In genomic region chr16:10731785-10732184, GRCm38 (mm10) we compare ENCODE assay signal across 27 mouse cellular contexts. TPM values are rescaled to one million over a fixed set of nuclear protein-coding genes. Genes with fewer than 3 reads are reported as not detected.
DNase-seq lines count a peak whose midpoint lies in the region; ATAC-seq and TF ChIP-seq lines count a peak whose summit lies in the region.
"Had no signal": no experiment of that assay in that cellular context is flagged by ENCODE, and none has a peak within 500 bp of the region (broad histone marks: within the 10 kb centered on the region; RNA-seq: fewer than 3 reads in every experiment).

No protein-coding gene starts in this region.

- H3K9ac ChIP-seq in intestine, embryonic 15.5 days: no peak overlapping the region
- H3K9ac ChIP-seq in intestine, postnatal 0 days (ENCODE audit: low read depth, low read length): no peak overlapping the region
- H3K9ac ChIP-seq in liver, embryonic 15.5 days: 0 out of 2 replicates have a peak overlapping the region, but pooled peaks have one; percentile 7
- H3K9ac ChIP-seq: hindbrain, embryonic 15.5 days; limb, embryonic 15.5 days had no signal

- H3K4me2 ChIP-seq in intestine, embryonic 15.5 days (replicated peaks): no peak overlapping the region
- H3K4me2 ChIP-seq in intestine, postnatal 0 days (replicated peaks; ENCODE audit: low read depth): no peak overlapping the region
- H3K4me2 ChIP-seq in liver, embryonic 15.5 days: peak overlapping the region; percentile 65
- H3K4me2 ChIP-seq: hindbrain, embryonic 15.5 days; limb, embryonic 15.5 days had no signal

- H3K27ac ChIP-seq in intestine, embryonic 15.5 days: no peak overlapping the region
- no peak overlapping the region for H3K27ac ChIP-seq in intestine, postnatal 0 days (ENCODE audit: low read depth, low read length)
- H3K27ac ChIP-seq in liver, embryonic 15.5 days (replicated peaks): peak overlapping the region; percentile 68
- H3K27ac ChIP-seq: hindbrain, embryonic 15.5 days; limb, embryonic 15.5 days had no signal

- H3K27me3 ChIP-seq in intestine, embryonic 15.5 days (replicated peaks): no peaks in the 10 kb centered on the region
- H3K27me3 ChIP-seq in intestine, postnatal 0 days (replicated peaks; ENCODE audit: control insufficient read depth, insufficient read depth, low read length): no peaks in the 10 kb centered on the region
- H3K27me3 ChIP-seq in liver, embryonic 15.5 days: no peaks in the 10 kb centered on the region
- H3K27me3 ChIP-seq: hindbrain, embryonic 15.5 days; limb, embryonic 15.5 days had no signal

- H3K4me1 ChIP-seq in intestine, embryonic 15.5 days (replicated peaks): 0 out of 2 replicates have a peak, but pooled peaks cover 3% of the 10 kb centered on the region
- H3K4me1 ChIP-seq in intestine, postnatal 0 days (replicated peaks; ENCODE audit: control insufficient read depth, insufficient read depth, low read length): no peaks in the 10 kb centered on the region
- H3K4me1 ChIP-seq in liver, embryonic 15.5 days (replicated peaks): peaks cover 29% of the 10 kb centered on the region

- intact Hi-C loops in heart, postnatal 14 days (cut with DNase I): no loop called here

- DNase-seq in thymus, postnatal 4 days: peak; percentile 51
- no peak for DNase-seq in thymus, postnatal 10 days (ENCODE audit: low spot score in 2 of 2)
- no peak for DNase-seq in heart, postnatal 14 days
- DNase-seq in adrenal gland, adult 18-20 months (ENCODE audit: low spot score in 2 of 2): no peak
- no peak for DNase-seq in right cerebral cortex, adult 18-20 months
- DNase-seq: adrenal gland, postnatal 14 days; cerebellum, adult 11-12 months; gastrocnemius, postnatal 10 days; heart, adult 11 months; heart, postnatal 4 days; kidney, adult 18-20 months; kidney, postnatal 25 days; lung, postnatal 10 days had no signal

- 78% methylated on average over 4 of the region's 4 CpGs for WGBS in intestine, embryonic 15.5 days
- WGBS in intestine, postnatal 0 days: 86% methylated on average over 4 of the region's 4 CpGs
- WGBS in liver, embryonic 15.5 days (ENCODE audit: insufficient replicate concordance): 59% methylated on average over 4 of the region's 4 CpGs

- no peaks in the 10 kb centered on the region for H3K36me3 ChIP-seq in intestine, embryonic 15.5 days
- H3K36me3 ChIP-seq in intestine, postnatal 0 days (ENCODE audit: control insufficient read depth, insufficient read depth): no peaks in the 10 kb centered on the region
- H3K36me3 ChIP-seq in liver, embryonic 15.5 days (replicated peaks): no peaks in the 10 kb centered on the region
- H3K36me3 ChIP-seq: hindbrain, embryonic 15.5 days; limb, embryonic 15.5 days had no signal

- no peaks in the 10 kb centered on the region for H3K9me3 ChIP-seq in intestine, embryonic 15.5 days
- no peaks in the 10 kb centered on the region for H3K9me3 ChIP-seq in intestine, postnatal 0 days (ENCODE audit: control insufficient read depth)
- H3K9me3 ChIP-seq in liver, embryonic 15.5 days (replicated peaks): no peaks in the 10 kb centered on the region
- H3K9me3 ChIP-seq: hindbrain, embryonic 15.5 days; limb, embryonic 15.5 days had no signal

- no peak overlapping the region for H3K4me3 ChIP-seq in intestine, embryonic 15.5 days (replicated peaks)
- H3K4me3 ChIP-seq in intestine, postnatal 0 days (ENCODE audit: low read depth, low read length): no peak overlapping the region
- H3K4me3 ChIP-seq in liver, embryonic 15.5 days (replicated peaks): 0 out of 2 replicates have a peak overlapping the region, but pooled peaks have one; percentile 35
- H3K4me3 ChIP-seq: hindbrain, embryonic 15.5 days; limb, embryonic 15.5 days had no signal

- 0 out of 2 replicates have a peak, but pooled peaks have one; percentile 6 for ATAC-seq in intestine, embryonic 15.5 days
- ATAC-seq in intestine, postnatal 0 days: no peak
- peak; percentile 90 for ATAC-seq in liver, embryonic 15.5 days (ENCODE audit: insufficient read depth)
- ATAC-seq: forebrain, embryonic 14.5 days had no signal

- TF ChIP-seq CTCF in intestine, postnatal 0 days (IDR thresholded peaks at IDR 0.05; ENCODE audit: low read depth): no peak

RNA-seq across cellular contexts. Expression of gene Socs1, which starts 53.6 kb away (rescaled TPM):
- 5.7 and 6.9 TPM in 2 replicates for polyA plus RNA-seq in intestine, embryonic 15.5 days (2015; fragmentation: Nextera tagmentation; extraction: Ambion mirVana)
- 3.8 and 4.0 TPM in 2 replicates for polyA plus RNA-seq in intestine, postnatal 0 days (2015; fragmentation: Nextera tagmentation; extraction: Ambion mirVana)
- polyA plus RNA-seq in liver, embryonic 15.5 days (2015; fragmentation: Nextera tagmentation; extraction: Ambion mirVana): 1.0 and 1.2 TPM in 2 replicates
- total RNA-seq in heart, postnatal 14 days (2021): 1 to 10 TPM in 1 of 2 experiments, under 1 TPM in 1; 0.84 to 1.9 TPM
- 1 to 10 TPM; 3.7 to 4.1 TPM for total RNA-seq in adrenal gland, adult 18-20 months (2021)

RNA-seq across cellular contexts. Expression of gene Tnp2, which starts 56.7 kb away (rescaled TPM):
- polyA plus RNA-seq in intestine, embryonic 15.5 days (2015; fragmentation: Nextera tagmentation; extraction: Ambion mirVana): not detected in 2 replicates
- not detected in 2 replicates for polyA plus RNA-seq in intestine, postnatal 0 days (2015; fragmentation: Nextera tagmentation; extraction: Ambion mirVana)
- polyA plus RNA-seq in liver, embryonic 15.5 days (2015; fragmentation: Nextera tagmentation; extraction: Ambion mirVana): not detected in 2 replicates
- not detected for total RNA-seq in heart, postnatal 14 days (2021)
- total RNA-seq in adrenal gland, adult 18-20 months (2021): not detected
- total RNA-seq: adrenal gland, postnatal 14 days; gastrocnemius, postnatal 10 days; heart, postnatal 4 days; layer of hippocampus, adult 8-10 months; left cerebral cortex, postnatal 36 days; monocyte, adult 5-6 weeks had no signal
- polyA plus RNA-seq: forebrain, embryonic 14.5 days; heart, embryonic 14.5 days; hindbrain, embryonic 15.5 days; limb, embryonic 15.5 days; neural tube, embryonic 11.5 days; small intestine, adult 2 months; stomach, embryonic 16.5 days had no signal

RNA-seq across cellular contexts. Expression of gene Prm3, which starts 58.9 kb away (rescaled TPM):
- polyA plus RNA-seq in intestine, embryonic 15.5 days (2015; fragmentation: Nextera tagmentation; extraction: Ambion mirVana): not detected in 2 replicates
- polyA plus RNA-seq in intestine, postnatal 0 days (2015; fragmentation: Nextera tagmentation; extraction: Ambion mirVana): not detected in 2 replicates
- not detected in 2 replicates for polyA plus RNA-seq in liver, embryonic 15.5 days (2015; fragmentation: Nextera tagmentation; extraction: Ambion mirVana)
- total RNA-seq in heart, postnatal 14 days (2021): not detected
- total RNA-seq in adrenal gland, adult 18-20 months (2021): not detected
- total RNA-seq: adrenal gland, postnatal 14 days; gastrocnemius, postnatal 10 days; heart, postnatal 4 days; layer of hippocampus, adult 8-10 months; left cerebral cortex, postnatal 36 days; monocyte, adult 5-6 weeks had no signal
- polyA plus RNA-seq: activated CD4-positive, CD25-positive, alpha-beta regulatory T cell, adult 4 months; forebrain, embryonic 14.5 days; heart, embryonic 14.5 days; hindbrain, embryonic 15.5 days; limb, embryonic 15.5 days; neural tube, embryonic 11.5 days; small intestine, adult 2 months; stomach, embryonic 16.5 days had no signal
